Mouse (Mus musculus) T-helper 2 cell (primary cell): Measurements from ENCODE around the gene Pcnx4.
"Not testable (repeated sequence)": the region's sequence is repeated elsewhere in the genome, so short reads cannot be mapped to it uniquely, and the experiment has no call there.

Experiments used
- in situ Hi-C: fragments of 300-600 bp; cut with MboI, MseI; formaldehyde crosslinking; loops from one replicate; pipeline ENCODE4 v1.15.1; 2025; ENCODE audit warnings: high pct_unique_total_duplicates

Gene Pcnx4

GRCm38 (mm10) chr12:72592991-72593390, 56.8 kb downstream of the Pcnx4 start:
- in situ Hi-C loops, result no loop called here

GRCm38 (mm10) chr12:72594001-72594400, 57.8 kb downstream of the Pcnx4 start:
- in situ Hi-C loops, result no loop called here

- in situ Hi-C loops, result not testable (repeated sequence)
Observed at GRCm38 (mm10) chr12:72598731-72599130, 62.5 kb downstream of the Pcnx4 start.

- in situ Hi-C loops, result no loop called here
Observed at GRCm38 (mm10) chr12:72612053-72612452, 75.9 kb downstream of the Pcnx4 start.

GRCm38 (mm10) chr12:72620856-72621255, 84.7 kb downstream of the Pcnx4 start:
- in situ Hi-C loops, result no loop called here

- in situ Hi-C loops, result no loop called here
Observed at GRCm38 (mm10) chr12:72621441-72621840, 85.3 kb downstream of the Pcnx4 start.

GRCm38 (mm10) chr12:72622853-72623496, 86.8 kb downstream of the Pcnx4 start:
- in situ Hi-C loops, result no loop called here

- in situ Hi-C loops, result no loop called here
Observed at GRCm38 (mm10) chr12:72628751-72629150, 92.6 kb downstream of the Pcnx4 start.
